Mouse (Mus musculus): Measurements from ENCODE around the gene Nupl2. TPM values are rescaled to one million over a fixed set of nuclear protein-coding genes. Genes with fewer than 3 reads are reported as not detected.

The Nupl2 gene
- polyA plus RNA-seq, 1 experiment from 2014 or later = 16.2 TPM

- Histone ChIP-seq H3K9me3 (no peaks in the 10 kb centered on the region), H3K27me3 (peaks cover 10% of the 10 kb centered on the region), H3K4me2 (replicated peaks) (no peak overlapping the region), H3K4me1 (replicated peaks) (no peaks in the 10 kb centered on the region), H3K27ac (no peak overlapping the region), H3K4me3 (replicated peaks) (no peak overlapping the region), H3K9ac (replicated peaks) (no peak overlapping the region), H3K36me3 (no peaks in the 10 kb centered on the region)
- 45% methylated on average over 1 of the region's 1 CpGs for WGBS
- ATAC-seq = no peak
Measured at GRCm38 (mm10) chr5:24214547-24214878, 49.8 kb downstream of the Nupl2 start.

GRCm38 (mm10) chr5:24214900-24215299, 50.1 kb downstream of the Nupl2 start:
- no peak overlapping the region for H3K9ac ChIP-seq (replicated peaks)
- H3K4me2 ChIP-seq (replicated peaks) = no peak overlapping the region
- H3K36me3 ChIP-seq = no peaks in the 10 kb centered on the region
- no peaks in the 10 kb centered on the region for H3K4me1 ChIP-seq (replicated peaks)
- no peak for ATAC-seq
- no peak overlapping the region for H3K27ac ChIP-seq
- H3K4me3 ChIP-seq (replicated peaks) = no peak overlapping the region
- H3K9me3 ChIP-seq = no peaks in the 10 kb centered on the region
- WGBS = 89% methylated on average over 1 of the region's 1 CpGs
- H3K27me3 ChIP-seq = peaks cover 10% of the 10 kb centered on the region

Other genes with a start within 250 kb of the Nupl2 start
- 35.8 and 38.7 TPM in 2 replicates for gene Fam126a, start 134.3 kb upstream of the Nupl2 start, polyA plus RNA-seq (2015; fragmentation: Nextera tagmentation; extraction: Ambion mirVana)
- 165 and 177 TPM in 2 replicates for gene Klhl7, start 64.4 kb upstream of the Nupl2 start, polyA plus RNA-seq (2015; fragmentation: Nextera tagmentation; extraction: Ambion mirVana)
- 9.0 and 10.3 TPM in 2 replicates for gene Kcnh2, start 186.6 kb downstream of the Nupl2 start, polyA plus RNA-seq (2015; fragmentation: Nextera tagmentation; extraction: Ambion mirVana)
- gene Nos3, start 199.8 kb downstream of the Nupl2 start, polyA plus RNA-seq (2015; fragmentation: Nextera tagmentation; extraction: Ambion mirVana) = 7.0 and 7.8 TPM in 2 replicates
- gene Atg9b, start 227.2 kb downstream of the Nupl2 start, polyA plus RNA-seq (2015; fragmentation: Nextera tagmentation; extraction: Ambion mirVana) = 0.39 and 0.69 TPM in 2 replicates
- 50.2 and 51.5 TPM in 2 replicates for gene Abcb8, start 228.7 kb downstream of the Nupl2 start, polyA plus RNA-seq (2015; fragmentation: Nextera tagmentation; extraction: Ambion mirVana)
- gene Asic3, start 248.4 kb downstream of the Nupl2 start, polyA plus RNA-seq (2015; fragmentation: Nextera tagmentation; extraction: Ambion mirVana) = not detected in 2 replicates